Mouse (Mus musculus) lung, adult 18-20 months (tissue): ENCODE data around the gene Foxg1.

ENCODE experiments used
- DNase-seq, 2 experiments: peaks; one replicate each; pipeline ENCODE4 v3.0.0; 2022; ENCODE audit warnings: mixed read lengths in 2 of 2

Foxg1 gene

DNA sequence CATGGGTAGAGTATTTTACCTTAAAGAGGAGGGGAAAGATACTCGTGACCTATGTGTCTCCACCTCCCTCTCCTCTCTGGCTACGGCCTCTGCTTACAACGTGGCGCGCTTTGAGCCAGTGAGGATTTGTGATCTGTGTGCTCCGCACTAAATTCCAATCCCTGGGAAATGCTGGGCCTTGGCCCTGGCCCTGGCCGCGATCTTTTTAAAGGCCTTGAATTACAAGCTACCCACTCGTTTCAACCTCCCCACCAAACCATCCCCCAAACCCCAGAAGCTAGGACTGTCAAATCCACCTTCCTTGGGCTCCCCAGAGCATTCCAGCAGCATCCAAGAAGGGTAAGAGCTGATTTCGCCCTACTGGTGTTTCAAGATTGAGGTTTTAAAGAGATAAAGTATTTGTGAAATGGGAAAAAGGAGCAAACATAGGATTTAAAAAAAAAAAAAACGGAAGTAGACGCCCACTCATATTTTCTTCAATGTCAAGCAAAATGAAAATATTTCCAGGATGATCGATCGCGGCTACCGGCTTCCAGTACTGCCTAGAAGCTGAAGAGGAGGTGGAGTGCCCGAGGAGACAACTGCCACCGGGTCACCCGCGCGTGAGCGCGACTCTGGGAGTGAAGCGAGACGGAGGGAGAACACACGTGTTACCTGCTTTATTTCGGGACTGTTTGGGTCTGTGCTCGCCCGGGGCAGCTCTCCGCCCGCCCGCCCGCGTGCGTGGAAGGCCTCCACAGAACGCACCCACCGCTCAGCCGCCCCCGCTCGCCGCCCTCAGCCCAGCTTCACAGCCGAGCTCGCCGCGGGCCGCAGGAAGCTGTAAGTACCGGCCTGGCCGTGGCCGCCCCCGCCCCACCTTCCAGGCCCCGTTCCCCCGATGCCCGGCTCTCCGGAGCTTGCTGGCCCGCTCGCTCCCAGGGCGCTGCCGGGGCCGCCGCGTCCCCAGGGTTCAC is at the start of gene Foxg1:
Gene Foxg1 (plus strand): TSS at position 96 of the 956 bp plus-strand sequence.
- DNase-seq = no peak

DNA sequence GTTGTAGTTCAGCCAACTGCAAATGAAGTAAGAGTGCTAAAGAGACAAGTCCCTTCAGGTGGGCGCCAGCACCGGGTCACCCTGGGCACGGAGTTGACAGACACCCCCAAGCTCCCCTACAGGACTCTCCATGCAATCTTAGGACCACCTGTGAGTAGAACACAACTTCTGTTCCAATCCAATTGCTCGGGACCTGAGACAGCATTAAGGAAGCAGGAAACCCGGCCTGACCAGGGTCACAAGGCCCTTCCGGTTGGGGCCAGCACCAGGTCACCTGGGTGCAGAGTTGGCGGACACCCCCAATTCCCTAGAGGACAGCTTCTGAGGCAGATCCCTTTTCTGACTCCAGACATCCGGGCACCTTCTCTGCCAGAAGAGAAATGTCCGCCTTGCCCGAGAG is 32.8 kb upstream of the Foxg1 start:
- no peak for DNase-seq

DNA sequence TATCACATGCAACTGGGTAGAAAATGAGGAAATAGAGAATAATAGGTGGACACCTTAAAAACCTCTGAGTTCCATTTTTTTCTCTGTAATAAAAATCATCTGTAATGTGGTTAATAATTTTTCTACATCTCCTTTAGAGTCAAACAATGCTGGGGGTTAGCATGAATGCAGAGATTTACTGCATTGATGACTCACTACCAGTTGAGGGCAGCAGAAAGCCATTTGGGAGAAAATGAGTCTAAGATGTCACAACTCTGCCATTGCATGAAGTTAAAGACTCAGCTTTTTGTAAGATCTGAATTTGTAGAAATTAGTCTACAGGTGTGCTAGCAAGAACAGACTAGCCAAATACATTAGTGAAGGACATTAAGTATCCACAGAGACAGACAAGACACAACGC is 13.5 kb upstream of the Foxg1 start:
- DNase-seq = no peak

DNA sequence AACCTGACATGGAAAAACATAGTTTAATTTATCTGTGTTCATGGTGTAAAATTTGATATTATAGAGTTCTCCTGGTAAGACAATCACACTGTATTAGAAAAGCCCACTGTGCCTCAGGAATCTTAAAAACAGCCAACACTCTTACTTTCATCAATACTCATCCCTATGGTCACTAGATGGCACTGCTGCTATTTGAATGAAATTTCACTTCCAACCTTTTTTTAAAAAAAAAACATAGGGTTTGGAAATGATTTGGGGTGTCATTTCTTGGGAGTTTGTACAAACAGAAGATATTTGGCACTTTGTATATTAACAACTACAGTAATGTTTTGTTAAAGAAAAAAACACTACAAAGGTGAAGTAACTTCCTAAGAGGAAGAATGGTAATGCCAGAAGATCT is 10.3 kb upstream of the Foxg1 start:
- no peak for DNase-seq

DNA sequence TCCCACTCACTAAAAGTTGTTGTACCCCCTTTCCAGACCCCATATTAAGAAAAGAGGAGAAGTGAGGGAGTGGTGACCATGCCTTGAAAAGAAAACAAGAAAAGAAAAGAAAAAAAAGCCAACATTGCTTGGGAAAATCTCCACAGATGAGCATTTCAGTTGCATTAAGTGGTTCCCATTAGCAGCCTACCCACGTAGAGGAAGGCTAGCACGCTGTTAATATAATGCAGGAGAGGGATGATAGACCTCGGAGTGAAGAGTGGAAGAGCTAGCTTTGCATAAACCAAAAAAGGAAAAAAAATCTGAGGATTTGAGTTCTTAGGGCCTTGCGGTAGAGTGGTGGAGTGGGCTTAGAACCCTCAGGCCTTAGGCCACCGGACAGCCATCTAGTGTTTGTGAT is 9.3 kb upstream of the Foxg1 start:
- DNase-seq = no peak

DNA sequence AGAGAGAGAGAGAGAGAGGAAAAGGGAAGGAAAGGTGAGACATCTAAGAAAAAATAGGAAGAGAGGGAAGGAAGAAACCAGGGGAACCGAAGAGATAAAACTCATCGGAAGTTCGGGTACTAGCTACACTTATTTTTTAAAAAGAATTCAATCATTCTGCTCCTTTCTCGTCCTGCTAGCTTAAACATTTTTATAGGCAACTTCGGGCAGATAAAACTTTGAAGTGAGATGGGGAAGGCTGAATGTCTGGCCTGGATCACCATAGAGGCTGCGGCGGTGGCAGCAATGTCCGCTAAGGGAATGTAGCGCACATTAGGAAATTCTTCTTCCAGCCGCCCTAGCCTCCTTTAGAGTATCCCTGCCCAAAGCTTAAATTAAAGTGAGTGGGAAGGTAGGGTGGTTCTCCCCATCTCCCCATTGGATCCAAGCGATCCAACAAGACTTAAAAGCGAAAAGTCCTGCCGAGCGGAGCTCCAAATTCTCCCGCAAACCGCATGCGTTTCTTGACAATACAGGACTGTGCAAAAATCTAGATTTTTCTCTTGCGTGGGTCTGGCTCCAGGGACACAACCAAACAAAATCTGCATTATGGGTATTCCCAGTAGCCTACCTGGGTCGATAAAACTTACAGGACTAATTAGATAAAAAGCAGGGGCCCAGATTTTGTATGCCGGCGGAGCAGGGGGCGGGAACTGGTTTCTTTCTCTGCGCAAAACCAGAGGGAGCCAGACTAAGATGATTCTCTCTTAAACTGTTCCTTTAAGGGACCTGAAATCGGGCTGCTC is 8.4 kb upstream of the Foxg1 start:
- no peak for DNase-seq

DNA sequence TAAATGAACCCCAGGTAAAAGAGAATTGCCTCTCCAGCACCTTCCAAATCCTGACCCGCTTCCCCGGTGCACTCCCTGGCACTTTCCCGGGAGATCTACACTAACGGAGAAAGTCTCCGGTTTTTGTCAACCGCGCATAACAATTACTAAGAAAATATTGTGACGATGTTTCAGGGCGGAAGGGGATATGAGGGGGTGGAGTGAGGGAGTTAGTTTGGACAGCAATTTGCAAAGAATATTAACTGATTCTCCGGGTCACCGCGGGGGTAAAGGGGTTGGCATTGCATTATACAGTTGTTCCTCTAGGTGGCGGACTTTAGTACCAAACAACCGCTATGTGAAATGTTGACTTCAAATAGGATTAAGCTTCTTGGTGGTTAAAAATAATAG is 7.9 kb upstream of the Foxg1 start:
- no peak for DNase-seq

DNA sequence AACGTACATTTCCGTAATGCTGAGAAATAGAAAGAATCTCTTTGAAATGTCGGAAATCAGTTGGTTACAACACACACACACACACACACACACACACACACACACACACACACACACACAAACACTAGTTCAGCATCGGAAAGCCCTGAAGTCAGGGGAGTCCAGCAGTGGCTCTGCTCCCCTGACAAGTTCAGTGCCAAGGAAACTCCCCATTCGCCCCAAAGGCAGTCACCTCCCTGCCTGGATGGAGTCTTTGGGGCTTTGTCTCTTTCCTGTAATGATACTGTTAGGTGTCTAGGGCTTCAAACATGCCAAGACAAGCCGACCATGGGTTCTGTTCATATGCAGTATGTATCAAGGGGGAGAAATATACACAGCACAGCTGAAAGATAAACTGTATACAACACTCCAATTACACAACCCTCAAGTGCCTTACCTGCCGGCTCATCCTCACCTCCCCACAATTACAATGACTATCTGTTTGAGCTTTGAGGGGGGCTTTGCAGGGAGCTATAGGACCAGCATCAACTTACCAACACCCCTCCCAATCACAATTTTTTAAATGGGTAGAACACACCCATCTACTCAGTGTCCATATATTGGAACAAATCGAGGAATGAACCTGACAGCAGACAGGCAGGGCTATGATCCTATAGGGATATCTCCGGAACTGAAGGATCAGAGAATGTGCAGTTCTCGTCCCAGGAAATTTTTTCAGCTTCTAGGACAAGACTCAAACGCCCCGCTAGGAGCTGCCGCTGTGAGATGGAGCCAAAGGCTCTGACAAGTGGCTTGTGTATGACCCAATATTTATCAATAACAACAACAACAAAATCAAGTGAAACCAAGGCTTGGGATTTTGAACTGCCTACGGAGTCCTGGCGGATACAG is 6.8 kb upstream of the Foxg1 start:
- no peak for DNase-seq

DNA sequence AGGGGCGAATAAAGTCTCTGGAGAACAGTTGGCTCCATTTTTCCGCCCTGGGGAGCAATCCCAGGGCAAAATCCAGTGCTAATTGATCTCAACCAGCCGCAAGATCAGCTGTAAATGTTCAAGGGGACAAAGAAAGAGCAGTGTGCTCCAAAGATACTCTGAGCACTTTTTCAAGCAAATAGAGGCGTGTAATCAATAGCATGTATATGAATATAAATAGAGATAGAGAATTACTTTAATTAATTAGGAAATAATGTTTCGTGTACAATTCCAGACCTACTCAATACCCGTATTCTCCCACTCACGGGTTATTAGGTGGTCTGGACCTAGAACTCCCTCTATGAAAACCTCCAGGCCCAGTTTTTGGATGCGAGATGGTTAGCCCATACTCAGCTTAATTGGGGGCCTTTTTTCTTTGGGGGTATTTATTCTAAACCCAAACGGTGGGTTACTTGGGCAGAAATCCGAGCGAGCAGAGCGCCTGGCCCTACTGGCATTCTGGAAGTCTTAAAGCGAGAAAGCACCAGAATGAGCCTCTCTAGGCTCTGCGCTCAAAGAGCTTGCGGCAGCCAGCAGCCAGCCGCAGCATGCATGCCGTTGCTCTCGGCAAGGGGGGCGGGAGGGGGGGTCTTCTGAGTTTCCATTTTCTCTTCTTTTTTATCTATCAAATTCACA is 6.0 kb upstream of the Foxg1 start:
- no peak for DNase-seq

DNA sequence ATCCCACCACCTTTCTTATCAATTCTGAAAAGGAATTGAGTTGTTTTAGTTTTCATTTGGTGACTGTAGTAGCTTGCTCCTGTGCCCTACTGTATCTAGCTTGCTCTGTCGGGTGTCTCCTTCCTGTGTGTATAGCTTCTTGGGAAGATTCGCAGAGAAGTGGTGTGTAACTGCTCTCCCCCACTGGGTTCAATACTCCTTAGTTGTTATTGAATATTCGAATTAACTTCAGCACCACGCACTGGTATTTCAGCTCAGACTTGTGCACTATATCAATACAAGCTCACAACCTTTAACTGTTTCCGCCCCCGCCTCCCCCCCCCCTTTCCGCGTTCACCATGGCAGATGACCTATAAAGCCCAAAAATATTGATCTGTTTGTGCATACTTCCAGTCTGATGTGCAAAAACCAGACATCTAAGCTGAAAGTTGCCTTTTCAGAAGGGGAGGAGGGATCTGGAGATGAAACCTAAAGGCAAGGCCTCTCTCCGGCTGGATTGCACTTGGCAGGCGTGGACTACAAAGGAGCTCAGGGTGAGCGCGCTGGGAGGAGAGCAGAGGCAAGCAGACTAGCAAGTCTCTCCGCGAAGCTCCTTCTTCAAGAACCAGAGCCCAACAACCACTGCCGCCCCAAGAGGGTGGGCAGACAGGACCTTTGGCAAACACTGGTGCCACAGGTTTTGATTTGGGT is 5.0 kb upstream of the Foxg1 start:
- DNase-seq = no peak

DNA sequence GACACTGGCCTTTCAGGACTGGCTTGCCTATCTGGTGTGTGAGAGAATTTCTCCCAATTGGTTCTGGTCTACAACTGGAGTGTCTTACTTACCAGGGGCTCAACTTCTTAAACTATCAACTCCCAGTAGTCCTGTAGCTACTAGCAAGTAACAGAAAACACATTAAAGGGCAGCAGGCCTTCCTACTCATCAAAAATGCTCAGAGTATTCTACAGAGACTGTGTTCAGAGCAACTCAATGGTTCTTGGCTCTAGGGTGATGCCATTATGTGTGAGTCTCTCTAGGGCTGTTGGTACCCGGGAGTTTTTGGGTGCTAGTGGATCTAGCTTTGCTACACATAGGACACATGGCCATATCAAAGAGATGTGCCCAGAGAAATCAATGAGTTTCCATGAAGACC is 3.5 kb upstream of the Foxg1 start:
- no peak for DNase-seq

DNA sequence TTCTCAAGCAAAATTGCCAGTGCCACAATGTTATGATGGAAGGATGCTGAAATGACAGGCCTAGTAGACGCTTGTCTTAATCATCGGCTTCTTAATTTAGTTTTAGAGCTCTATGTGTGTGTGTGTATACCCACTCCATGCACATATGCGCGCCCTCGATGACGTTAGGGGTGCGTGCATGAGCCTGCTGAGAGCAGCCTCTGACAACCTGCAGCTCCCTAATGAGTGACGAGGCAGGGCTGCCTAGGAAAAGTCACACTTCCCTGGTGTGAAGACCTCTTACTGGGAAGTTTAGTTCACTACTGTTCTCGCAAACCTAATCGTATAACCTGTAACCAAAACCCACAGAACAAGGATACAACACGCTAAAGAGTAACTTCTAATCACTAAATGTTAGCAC is 3.0 kb upstream of the Foxg1 start:
- DNase-seq = no peak

DNA sequence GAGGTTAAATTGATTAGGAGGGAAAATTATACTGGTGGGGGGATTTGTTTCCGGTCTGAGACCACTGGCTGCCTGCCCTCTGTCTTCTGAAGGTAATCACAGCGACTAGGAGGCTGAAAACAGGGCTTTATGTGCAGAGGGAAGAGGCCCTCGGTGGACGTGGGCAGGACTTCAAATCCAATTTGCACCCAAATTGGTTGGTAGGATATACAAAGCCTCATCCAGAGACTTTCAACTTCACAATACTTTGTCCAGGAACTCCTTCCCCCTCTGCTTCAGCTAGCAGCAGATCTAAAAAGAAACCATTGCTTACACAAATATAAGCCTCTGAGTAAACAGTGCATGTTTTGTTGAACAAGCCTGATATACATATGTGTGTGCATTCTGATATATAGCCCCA is 2.0 kb upstream of the Foxg1 start:
- no peak for DNase-seq

DNA sequence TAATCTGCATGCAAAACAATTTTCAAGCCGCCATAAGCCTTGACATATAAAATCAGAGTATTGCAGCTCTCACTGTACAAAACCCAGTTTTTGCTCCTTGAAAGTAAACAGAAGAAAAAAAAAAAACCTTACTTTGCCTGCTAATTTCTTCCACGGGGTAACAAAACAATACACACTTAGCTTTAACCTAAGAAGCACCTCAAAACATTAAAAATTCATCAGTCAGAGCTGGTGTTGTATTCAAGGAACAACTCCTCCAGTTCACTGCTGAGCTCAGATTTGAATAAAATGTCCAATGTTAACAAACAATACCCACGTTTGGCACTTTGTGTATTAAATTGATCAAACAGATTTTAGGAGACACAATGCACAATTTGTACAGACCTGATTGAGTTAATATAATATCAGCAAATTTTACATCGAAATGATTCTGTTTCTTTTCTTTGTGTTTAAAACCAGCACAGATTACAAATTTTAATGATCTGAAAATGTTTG is 1.4 kb upstream of the Foxg1 start:
- DNase-seq = no peak

DNA sequence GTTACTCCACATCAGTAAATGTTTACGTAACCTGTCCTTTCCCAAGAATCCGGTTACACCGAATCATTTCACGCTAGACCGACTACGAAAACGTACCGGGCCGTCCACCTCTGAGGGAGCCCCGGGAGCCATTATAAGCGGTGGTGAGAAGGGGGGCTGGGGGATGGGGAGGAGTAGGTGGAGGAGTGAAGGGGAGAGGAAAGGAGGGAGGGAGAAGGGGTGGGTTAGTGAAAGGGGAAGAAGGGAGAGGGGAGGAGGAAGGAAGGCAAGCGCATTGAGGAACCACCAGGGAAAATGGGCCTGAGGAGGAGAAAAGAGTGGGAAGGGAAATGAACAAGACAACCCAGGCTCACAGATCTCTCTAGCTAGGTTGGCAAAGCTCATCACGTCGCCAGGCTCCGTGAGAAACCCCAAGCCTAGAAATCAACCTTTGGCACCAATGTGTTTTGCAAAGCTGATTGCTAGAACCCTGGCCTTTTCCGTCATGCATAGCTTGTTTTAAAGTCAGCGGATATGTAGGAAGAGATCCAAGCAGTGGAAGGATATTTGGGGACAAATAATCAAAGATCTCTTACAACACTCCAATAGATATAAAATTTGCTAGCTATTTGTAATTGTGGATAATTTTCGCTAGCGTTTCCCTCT is 617 bp upstream of the Foxg1 start:
- DNase-seq = no peak

DNA sequence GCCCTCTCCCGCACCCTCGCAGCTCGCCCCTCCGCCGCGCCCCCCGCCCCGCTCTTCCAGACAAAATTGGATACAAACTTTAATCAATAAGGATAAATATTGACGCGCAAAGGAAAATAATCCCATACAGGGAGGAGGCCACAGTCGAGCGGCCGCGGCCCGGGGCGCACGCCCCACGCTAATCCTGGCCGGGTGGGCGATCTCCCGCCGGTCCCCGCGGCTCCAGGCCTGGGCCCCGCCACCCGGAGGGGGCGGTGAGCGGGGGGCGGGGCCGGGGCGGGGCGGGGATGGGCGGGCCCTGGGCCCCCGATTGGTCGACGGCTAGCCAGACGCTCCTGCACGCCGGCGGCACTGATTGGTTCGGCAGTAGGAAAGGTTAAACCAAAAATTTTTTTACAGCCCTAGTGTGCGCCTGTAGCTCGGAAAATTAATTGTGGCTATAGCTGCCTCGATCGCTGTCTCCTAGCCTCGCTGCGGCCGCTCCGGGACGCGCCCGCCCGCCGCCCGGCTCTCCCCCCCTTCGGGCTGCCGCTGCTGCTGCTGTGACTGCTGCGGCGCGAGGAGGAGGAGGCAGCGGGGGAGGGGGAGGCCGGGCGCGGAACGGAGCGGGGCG is 1.2 kb downstream of the Foxg1 start:
- no peak for DNase-seq

DNA sequence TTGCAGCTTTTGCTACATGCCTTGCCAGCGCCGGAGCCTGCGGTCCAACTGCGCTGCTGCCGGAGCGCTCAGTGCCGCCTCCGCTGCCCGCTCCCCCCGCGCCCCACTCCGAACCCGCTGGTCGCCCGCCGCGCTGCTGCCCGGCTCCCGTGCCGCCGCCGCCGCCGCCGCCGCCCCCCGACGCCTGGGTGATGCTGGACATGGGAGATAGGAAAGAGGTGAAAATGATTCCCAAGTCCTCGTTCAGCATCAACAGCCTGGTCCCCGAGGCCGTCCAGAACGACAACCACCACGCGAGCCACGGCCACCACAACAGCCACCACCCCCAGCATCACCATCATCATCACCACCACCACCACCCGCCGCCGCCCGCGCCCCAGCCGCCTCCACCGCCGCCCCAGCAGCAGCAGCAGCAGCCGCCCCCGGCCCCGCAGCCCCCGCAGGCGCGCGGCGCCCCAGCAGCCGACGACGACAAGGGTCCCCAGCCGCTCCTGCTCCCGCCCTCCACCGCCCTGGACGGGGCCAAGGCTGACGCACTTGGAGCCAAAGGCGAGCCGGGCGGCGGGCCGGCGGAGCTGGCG is 1.9 kb downstream of the Foxg1 start:
- no peak for DNase-seq

DNA sequence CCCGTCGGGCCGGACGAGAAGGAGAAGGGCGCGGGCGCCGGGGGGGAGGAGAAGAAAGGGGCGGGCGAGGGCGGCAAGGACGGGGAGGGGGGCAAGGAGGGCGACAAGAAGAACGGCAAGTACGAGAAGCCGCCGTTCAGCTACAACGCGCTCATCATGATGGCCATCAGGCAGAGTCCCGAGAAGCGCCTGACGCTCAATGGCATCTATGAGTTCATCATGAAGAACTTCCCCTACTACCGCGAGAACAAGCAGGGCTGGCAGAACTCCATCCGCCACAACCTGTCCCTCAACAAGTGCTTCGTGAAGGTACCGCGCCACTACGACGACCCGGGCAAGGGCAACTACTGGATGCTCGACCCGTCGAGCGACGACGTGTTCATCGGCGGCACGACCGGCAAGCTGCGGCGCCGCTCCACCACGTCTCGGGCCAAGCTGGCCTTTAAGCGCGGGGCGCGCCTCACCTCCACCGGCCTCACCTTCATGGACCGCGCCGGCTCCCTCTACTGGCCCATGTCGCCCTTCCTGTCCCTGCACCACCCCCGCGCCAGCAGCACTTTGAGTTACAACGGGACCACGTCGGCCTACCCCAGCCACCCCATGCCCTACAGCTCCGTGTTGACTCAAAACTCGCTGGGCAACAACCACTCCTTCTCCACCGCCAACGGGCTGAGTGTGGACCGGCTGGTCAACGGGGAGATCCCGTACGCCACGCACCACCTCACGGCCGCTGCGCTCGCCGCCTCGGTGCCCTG is 2.6 kb downstream of the Foxg1 start, which contains the start of gene Gm43517:
Gene Gm43517 (plus strand): TSS at position 299 of the 755 bp plus-strand sequence.
- DNase-seq = no peak

DNA sequence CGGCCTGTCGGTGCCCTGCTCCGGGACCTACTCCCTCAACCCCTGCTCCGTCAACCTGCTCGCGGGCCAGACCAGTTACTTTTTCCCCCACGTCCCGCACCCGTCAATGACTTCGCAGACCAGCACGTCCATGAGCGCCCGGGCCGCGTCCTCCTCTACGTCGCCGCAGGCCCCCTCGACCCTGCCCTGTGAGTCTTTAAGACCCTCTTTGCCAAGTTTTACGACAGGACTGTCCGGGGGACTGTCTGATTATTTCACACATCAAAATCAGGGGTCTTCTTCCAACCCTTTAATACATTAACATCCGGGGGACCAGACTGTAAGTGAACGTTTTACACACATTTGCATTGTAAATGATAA is 3.2 kb downstream of the Foxg1 start:
- no peak for DNase-seq
